Mouse (Mus musculus) kidney, postnatal 25 days (tissue): ENCODE data around the gene Adss.

Experiments
- DNase-seq, 2 experiments: peaks; one replicate each; pipeline ENCODE4 v3.0.0; 2021; ENCODE audit warnings: mixed read lengths in 2 of 2

Gene Adss

GRCm38 (mm10) chr1:177727883-177728525 is 68.3 kb downstream of the Adss start:
- DNase-seq, result no peak

- DNase-seq, result no peak
These were observed 69.4 kb downstream of the Adss start for GRCm38 (mm10) chr1:177726870-177727269.

GRCm38 (mm10) chr1:177723786-177724185 is 72.5 kb downstream of the Adss start:
- no peak for DNase-seq

GRCm38 (mm10) chr1:177719029-177719427 is 77.3 kb downstream of the Adss start:
- no peak for DNase-seq

GRCm38 (mm10) chr1:177718340-177719028 is 77.8 kb downstream of the Adss start:
- no peak for DNase-seq

GRCm38 (mm10) chr1:177717057-177717835 is 79.1 kb downstream of the Adss start:
- DNase-seq, result no peak

- DNase-seq, result no peak
These were observed 79.9 kb downstream of the Adss start for GRCm38 (mm10) chr1:177716448-177716847.

GRCm38 (mm10) chr1:177714397-177715012 is 81.8 kb downstream of the Adss start:
- DNase-seq, result no peak

- no peak for DNase-seq
These were observed 82.5 kb downstream of the Adss start for GRCm38 (mm10) chr1:177713635-177714396.
